Mouse (Mus musculus) left cerebral cortex, postnatal 4 days (tissue): ENCODE data around the gene Slc24a4. TPM values are rescaled to one million over a fixed set of nuclear protein-coding genes. Genes with fewer than 3 reads are reported as not detected.
"Not testable (repeated sequence)": the region's sequence is repeated elsewhere in the genome, so short reads cannot be mapped to it uniquely, and the experiment has no call there.

Experiments
- DNase-seq: peaks from one replicate; pipeline ENCODE4 v3.0.0-alpha.2; 2022
- intact Hi-C: fragments of 180-260 bp; cut with DNase I; formaldehyde crosslinking; loops from one replicate; pipeline ENCODE4 v1.15.1; 2025
- total RNA-seq, 2 experiments: library from RNA; stranded (reverse); gene quantifications; 2 replicates each; pipeline ENCODE4 v1.2.3; 2021

Gene Slc24a4
- total RNA-seq, 2 experiments from 2014 or later: 3.7 to 6.8 TPM

DNA sequence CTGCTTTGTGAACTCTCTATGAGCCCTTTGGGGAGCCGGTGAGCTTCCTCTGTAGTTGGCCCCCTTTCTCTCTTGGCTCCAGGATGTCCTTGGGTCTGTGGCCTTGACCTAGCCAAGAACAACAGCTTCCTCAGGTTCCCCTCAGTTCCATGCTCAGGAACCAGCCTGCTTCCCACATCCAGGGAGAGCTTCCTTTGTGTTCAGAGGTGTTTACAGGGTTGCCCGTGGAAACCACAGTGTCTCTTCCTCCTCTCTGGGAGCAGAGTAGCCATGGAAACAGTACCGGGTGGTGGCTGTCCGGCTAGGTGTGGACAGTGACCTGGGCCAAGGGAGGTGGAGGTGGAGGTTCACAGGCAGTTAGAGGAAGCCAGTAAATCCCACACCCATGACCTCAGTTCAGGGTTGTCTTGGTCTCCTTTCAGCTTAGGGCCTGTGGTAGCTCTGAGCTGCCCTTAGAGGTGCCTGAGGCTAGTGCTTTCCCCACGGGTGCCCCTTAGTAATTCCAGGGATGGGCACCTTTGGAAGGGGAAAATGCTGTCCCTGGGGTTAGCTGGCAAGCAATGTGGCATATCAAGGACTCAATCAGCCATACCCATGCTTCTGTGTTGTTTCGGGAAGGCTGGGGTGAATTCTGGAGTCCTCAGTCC lies 113.7 kb downstream of the Slc24a4 start:
- intact Hi-C loops: no loop called here
- no peak for DNase-seq

DNA sequence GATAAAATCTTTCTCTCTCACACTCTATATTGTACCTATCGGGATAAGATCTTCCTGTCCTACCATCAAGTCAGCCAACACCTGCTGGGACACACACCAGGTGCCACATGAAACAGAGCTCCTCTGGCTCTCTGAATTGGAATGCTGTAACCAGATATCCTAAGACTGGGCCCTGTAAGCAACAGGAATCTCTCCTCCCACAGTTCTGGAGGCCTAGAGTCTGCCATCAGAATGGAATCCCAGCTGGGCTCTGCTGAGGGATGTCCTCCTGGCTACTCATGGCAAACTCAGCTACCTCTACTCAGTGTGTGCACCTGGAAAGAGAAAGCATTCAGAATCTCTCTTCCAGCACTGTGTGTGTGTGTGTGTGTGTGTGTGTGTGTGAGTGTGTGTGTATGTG lies 115.4 kb downstream of the Slc24a4 start:
- intact Hi-C loops: no loop called here
- DNase-seq: no peak

DNA sequence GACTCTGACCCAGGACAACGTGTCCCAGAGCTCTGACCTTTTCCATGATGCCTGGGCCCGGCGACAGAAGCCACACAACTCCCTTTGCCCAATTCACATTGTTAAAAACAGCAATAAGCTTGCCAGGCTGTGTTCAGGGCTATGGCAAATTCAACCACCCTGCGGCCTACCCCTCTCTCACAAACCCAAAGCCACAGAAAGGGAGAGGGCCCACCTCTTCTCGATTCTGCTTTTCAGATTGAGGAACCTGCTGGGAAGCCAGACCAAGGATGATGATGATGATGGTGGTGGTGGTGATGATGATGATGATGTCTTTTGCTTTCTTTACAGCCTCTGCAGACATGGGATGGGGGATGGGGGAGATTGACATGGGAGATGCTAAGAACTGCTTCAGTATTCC lies 117.7 kb downstream of the Slc24a4 start:
- DNase-seq: no peak
- intact Hi-C loops: no loop called here

DNA sequence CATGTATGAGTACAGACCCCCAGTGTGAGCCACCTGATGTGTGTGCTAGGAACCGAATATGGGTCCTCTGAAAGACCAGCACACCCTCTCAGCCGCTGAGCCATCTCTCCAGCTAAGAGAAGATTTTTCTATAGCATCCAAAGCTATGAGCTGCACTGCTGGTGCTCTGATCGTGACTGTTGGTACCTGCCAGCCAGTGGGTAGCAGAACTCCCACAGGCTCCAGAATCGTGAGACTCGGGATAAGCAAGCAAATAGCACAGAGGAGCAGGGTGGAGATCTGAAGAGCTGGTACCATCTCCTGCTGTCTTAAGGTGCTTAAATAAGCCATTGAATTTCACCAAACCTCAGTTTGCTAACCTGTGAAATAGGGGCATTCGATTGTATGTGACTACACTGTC lies 119.6 kb downstream of the Slc24a4 start:
- intact Hi-C loops: no loop called here
- DNase-seq: no peak

DNA sequence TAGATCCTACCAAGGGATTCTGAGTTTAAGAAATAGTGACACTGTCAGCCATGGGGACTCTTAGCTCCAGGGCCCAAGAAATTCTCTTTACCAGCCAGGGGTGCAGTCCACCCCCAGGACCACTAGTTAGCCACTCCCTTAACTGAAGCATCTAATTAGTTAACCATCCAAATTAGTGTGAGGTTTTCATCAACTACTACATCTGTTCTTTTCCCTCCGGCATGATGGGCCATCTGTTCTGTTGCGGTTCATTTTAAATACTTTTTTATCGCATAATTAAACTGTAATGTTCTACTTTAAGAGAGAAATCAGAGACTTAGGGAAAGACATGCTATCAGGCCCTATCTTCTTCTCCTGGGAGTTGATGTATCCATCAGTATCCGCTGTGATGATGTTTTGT lies 121.8 kb downstream of the Slc24a4 start:
- DNase-seq: no peak

DNA sequence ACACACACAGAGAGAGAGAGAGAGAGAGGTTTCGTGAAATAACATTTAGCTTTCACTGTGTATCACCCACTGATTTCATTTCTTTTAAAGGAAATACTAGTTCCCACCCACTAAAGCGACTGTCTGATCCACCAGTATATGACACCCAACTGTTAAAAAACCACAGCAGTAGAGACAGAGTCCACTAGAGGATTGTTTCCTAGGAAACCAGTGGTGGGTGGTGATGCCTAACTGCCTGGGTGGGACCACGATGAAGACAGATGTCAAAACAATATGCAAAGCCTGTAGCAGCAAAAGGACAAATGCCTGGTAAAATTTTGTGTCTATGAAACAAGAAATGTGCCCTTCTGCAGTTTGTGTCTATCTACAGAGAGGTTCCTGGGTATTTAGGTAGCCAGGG lies 122.5 kb downstream of the Slc24a4 start:
- intact Hi-C loops: no loop called here
- DNase-seq: no peak

More for the DNA sequence above, 121.8 kb downstream of the Slc24a4 start:
- intact Hi-C loops: no loop called here

DNA sequence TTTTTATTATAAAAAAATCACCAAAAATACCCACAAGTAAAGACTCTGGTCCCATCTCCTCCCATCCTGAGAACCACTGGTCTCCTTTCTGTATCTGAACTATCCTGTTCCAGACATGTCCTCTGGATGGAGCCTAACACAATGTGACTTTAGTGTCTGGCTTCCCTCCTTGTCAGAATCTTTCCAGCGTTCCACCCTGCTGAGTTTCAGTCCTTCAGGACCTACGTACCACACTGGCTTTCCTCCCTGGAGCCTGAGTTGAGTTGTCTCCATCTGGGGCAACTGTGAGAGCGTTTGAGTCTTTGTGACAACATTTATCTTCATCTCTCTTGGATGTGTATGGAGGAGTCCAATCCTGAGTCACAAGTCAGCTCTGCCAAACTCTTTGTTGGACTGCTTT lies 123.5 kb downstream of the Slc24a4 start:
- intact Hi-C loops: no loop called here
- no peak for DNase-seq

DNA sequence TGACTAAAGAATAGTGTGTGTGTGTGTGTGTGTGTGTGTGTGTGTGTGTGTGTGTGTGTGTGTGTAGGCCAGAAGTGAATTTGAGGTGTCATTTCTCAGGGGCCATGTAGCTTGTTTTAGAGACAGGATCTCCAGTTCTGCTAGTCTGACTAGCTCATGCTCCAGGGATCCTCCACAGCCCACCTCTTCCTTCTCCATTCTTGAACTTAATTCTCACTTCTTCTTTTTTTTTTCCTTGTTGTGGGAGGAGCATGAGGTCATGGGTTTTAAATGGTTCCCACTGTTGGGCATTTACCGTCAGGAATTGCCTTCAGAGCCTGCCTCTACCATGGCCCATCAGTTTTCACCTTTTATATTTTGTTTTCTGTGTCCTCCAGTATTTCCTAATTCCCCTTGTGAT lies 124.0 kb downstream of the Slc24a4 start:
- no peak for DNase-seq
- intact Hi-C loops: no loop called here

DNA sequence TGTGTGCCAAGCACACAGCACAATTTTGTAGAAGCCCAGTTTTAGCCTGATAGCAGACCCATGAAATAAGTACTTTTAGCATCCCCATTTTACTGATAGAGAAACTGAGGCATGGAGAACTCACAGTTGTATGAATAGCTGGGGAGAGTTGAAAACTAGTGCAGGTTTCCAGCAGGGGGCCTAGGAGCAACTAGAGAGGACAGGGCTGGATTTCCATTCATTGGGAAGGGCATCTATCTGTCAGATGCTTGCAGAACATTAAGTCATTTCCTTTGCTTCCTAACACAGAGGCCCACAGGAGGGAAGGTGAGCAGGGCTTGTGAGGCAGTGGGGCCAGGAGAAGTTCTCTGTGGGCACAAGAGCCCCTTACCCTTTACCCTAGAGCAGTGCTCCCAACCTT lies 126.5 kb downstream of the Slc24a4 start:
- intact Hi-C loops: no loop called here
- DNase-seq: no peak

DNA sequence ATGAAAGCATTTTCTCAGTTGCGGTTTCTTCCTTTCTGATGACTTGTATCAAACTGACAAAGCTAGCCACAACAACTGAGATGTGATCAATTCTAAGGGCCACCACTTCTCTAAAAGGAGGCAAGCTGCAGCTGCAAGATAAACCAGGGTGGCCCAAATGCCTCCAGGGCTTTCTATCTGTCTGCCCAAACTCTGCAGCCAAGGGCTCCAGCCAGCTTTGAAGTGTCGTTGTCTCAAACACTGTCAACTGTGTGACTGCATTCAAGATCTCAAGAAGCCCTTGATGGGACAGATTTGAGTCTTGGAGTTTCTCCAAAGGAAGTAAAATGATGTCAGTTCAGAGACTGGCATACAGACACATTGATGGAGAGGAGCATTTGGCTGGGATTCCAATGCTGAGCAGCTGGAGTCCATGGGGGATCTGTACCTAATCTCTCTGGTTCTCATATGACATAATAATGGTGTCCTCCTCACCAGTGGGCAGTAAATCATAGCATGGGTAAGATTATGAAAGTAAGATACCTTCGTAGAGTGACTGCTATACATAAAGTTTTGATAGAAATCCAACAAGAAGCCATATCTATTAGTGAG lies 130.1 kb downstream of the Slc24a4 start:
- intact Hi-C loops: no loop called here
- no peak for DNase-seq

DNA sequence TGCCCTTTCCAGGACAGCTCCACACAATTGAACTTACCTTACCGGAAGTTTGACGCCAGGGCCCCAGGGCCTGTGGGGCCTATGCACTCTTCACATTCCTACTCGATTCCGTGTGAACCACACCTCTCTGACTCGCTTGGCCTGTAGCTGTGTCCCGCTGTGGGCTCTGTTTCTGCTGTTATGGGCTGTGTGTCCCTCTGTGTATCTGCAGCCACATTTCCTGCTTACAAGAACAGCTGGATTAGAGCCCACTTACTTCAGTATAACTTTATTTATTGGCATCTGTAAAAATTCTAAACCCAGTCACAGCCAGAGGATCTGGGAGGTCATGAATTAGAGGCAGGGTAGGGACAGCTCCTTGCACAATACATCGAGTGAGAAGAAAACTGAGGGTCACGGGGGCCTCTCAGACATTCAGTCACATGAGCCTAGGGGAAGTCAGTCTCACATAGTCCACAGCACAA lies 133.4 kb downstream of the Slc24a4 start:
- no peak for DNase-seq
- intact Hi-C loops: loop anchor here (10.0 kb wide), 1 partner anchor 113 kb away; no protein-coding TSS in a partner anchor

DNA sequence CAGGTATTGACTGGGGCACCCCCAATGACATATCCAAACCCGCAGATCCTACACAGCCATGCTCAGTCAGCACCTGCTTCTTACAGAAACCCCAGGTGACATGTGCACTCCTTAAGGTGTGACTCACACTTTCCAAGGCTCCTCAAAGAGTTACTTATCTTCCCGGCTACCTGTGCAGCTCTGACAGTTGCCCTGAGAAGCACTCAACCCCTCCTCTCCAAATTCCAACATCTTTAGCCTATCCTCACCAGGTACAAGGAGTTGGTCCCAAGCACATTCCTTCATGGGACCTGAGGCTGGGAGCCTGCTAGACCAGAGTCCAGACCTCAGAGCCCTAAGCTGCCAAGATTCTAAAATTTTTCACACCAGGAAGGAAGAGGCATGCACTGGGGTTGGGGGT lies 134.3 kb downstream of the Slc24a4 start:
- no peak for DNase-seq
- intact Hi-C loops: loop anchor here (10.0 kb wide), 1 partner anchor 112 kb away; no protein-coding TSS in a partner anchor

DNA sequence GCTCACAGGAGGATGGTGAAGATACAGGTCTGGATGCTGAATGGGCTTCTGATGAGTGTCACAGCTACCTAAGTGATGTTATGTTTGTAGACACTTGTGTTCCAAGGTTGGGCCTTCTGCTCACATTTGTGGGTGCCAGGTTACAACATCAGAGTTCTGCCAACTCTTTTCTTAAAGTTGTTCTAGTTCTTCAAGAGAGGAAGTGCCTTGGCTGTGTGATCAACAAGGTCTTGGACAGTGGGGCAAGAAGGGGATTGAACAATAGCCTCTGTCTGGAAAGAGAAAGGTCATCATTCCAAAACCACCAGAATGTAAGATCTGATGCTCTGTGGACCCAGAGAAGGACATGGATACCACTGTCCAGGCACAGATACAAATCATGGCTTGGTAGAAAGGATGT lies 134.7 kb downstream of the Slc24a4 start:
- intact Hi-C loops: loop anchor here (10.0 kb wide), 1 partner anchor 112 kb away; no protein-coding TSS in a partner anchor
- no peak for DNase-seq

DNA sequence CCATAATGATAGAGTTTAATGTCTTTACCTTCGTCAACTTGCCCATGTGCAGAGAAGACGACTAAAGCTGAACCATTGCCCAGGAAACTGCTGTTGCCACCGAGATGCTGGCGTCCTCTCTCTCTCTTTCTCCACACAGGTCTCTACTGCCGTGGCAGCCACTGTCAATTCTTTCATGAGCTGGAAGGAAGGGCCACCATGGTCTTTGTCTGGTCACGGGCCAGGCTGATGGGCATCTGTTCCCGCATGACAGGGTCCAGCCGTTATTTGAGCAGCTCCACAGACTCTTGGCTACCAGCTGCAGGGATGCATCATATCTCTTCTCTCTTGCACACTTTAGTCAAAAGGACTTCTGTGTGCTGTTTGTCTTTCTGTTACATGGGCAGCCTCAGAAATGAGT lies 137.9 kb downstream of the Slc24a4 start:
- DNase-seq: peak; percentile 59
- intact Hi-C loops: loop anchor here (10.0 kb wide), 1 partner anchor 108 kb away; no protein-coding TSS in a partner anchor

DNA sequence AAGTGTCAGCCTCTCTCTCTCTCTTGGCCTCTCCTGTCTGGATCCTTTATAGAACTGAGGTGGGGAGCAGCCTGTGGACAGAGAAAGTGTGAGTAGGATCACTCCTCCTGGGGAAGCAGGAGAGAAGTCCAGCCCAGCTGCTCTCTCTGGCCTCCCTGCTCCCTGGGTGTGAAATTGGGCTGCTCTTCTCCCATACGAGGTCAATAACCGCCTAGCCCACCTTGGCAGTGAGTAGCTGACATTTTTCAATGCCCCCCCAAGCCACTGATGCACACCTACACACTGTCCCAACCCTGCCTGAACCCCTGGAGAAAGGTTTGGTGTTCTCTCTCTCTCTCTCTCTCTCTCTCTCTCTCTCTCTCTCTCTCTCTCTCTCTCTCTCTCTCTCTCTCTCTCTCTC lies 140.6 kb downstream of the Slc24a4 start:
- no peak for DNase-seq
- intact Hi-C loops: loop anchor here (10.0 kb wide), 1 partner anchor 106 kb away; no protein-coding TSS in a partner anchor

DNA sequence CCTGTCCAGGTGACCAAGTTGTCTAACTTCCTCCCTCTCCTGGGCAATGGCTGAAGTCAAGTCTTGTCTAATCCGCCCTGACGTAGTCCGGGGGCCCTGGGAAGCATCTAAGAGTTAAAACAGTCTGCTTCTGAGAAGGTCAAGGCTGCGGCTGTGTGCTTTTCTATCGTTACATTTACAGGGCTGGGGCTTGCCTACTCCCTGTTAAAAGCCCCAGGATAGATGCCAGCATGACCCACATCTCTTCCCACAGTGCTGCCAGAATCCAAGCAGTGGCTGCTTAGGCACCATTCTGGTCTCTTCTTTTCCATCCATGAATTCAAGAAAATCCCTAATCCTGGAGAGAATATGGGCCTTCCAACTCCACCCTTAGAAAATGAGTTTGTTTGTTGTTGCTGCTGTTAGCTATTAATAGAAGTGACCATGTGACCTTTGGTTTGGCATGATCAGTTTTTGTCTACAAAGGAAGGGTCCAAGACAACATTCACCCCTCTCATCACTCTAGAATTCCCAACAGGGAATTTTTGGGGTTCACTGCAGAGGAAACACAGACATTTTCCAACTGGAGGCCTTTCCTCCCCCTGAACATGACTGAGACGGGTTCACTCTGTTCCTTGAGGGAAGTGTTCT lies 142.4 kb downstream of the Slc24a4 start:
- DNase-seq: no peak
- intact Hi-C loops: no loop called here

DNA sequence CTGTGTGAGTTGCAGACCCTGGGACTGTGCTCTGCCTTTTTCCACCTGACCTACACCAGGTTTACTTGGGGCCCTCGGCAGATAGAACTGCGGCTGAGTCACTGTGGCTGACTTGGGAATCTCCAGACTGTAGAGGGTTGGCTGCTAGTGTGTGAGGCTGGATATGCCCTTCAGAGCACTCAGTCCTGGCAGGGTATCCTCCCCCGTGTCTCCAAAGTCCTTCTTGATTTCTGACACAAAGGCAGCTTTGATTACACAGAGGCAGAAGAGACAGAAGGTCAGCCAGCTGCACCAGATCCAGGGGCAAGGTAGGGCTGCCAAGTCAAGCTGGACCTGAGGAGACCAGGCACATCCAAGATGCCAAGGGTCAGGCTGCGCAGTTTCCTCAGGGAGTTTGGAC lies 142.9 kb downstream of the Slc24a4 start:
- intact Hi-C loops: no loop called here
- peak; percentile 36 for DNase-seq

DNA sequence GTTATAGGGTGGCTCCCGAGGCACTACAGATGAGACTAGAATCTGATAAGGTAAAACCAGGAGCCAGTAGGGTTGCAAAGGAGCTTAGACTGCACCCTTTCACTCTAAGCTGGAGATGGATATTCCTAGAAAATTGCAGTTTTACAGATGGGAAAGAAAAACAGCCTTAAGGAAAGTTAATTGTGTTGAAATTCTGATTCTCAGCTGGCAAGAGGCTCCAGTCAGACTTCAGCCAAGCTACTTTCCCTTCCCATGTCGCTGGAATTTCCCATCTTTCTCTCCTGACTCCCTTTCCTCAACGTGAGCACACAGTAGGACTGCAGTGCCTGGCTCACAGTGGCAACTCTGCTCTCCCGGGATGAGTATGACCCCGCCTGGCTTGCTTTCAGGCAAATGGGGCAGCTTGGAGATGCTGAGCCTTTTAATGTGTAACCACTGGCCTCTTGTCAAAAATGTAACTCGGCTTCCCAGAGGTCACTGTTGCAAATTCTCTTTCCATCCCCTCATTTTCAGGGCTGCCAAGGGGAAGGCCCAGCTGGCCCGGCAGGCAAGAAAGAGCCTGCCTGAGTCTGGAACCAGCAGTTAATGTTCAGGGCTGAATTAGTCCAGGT lies 147.4 kb downstream of the Slc24a4 start:
- DNase-seq: peak; percentile 49
- intact Hi-C loops: no loop called here

DNA sequence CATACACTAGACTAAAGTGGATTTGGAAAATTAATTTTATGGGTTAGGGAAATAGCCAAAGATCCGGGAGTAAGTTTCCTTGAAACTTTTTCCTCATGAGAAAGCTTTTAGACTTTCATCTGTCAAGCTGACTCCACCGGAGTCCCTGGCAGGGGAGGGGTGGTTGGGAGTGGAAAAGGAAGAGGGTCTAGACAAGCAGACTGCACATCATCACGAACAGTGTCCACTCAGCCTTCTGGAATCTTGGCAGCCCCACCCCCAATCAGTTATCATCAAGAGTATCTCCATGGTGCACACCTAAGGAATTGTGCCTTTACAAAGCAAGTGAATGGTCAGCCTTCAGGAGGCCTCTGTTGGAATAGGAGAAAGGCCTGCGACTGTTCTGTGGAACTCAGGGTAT lies 151.8 kb downstream of the Slc24a4 start:
- intact Hi-C loops: not testable (repeated sequence)

DNA sequence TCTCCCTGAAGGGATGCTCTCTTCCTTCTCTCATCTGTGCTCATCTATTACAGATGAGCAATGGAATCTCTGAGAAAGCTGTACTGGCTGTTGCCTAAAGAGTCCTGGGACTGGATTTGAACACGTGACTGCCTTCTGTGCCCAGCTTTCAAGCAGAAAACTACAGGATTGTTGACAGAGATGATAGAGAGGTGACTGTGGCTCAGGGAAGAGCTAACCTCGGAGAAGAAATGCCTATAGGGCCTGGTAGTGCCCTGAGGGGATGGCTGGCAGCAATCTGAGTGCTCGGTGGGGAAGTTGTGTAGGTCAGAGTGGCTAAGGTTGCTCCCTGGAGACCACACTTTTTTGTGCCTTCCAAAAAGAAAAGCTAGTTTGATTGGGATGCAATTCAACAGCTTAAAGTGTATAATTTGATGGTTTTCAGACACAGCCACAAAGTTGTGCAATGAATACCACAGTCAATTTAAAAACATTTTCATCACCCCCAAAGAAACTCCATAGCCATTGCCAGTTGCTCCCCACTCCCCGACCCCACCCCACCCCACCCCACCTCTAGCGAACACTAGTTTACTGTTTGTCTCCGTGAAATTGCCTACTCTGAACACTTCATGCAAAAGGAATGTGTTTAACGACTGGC lies 152.5 kb downstream of the Slc24a4 start:
- intact Hi-C loops: no loop called here
- no peak for DNase-seq

More for the DNA sequence above, 151.8 kb downstream of the Slc24a4 start:
- DNase-seq: not testable (repeated sequence)

DNA sequence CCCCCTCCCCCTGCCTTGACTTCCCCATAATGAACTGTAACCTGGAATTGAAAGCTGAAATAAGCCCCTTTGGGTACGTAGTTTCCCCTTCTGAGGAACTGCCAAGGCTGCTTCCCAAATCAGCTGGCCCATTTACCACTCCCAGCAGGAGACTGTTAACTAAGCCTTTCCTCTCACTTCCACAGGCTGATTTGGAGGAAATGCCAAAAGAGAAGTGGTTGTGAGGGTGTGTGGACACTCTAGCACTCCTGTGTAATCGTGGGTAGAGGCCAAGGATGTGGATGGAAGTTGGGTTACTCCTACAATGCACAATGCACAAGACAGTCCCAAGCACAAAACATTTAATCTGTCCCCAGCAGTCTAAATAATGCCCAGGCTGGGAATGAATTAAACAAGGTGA lies 153.6 kb downstream of the Slc24a4 start:
- intact Hi-C loops: no loop called here
- no peak for DNase-seq
